Mouse (Mus musculus) ovary, postnatal 14 days (tissue): Measurements from ENCODE around the gene Aldh16a1.

Experiments
- DNase-seq: peaks from one replicate; pipeline ENCODE4 v3.0.0; 2022; ENCODE audit warnings: low spot score

The Aldh16a1 gene

GRCm38 (mm10) chr7:45091001-45091990, 63.1 kb downstream of the Aldh16a1 start:
- DNase-seq = peak; percentile 32
